Mouse (Mus musculus) liver, embryonic 16.5 days (tissue): ENCODE results near the gene Polr3h. TPM values are rescaled to one million over a fixed set of nuclear protein-coding genes. Genes with fewer than 3 reads are reported as not detected.

ENCODE experiments used
- ATAC-seq: fragments of 200-750 bp; cut with Nextera tagmentation; 2 replicates; pipeline ENCODE4 v1.8.0; 2017; ENCODE audit warnings: low read depth, mild to moderate bottlenecking, moderate number of reproducible peaks, moderate library complexity
- H3K27ac ChIP-seq: fragments of 300-500 bp; sonication (generic); 2 replicates; pipeline ENCODE4 v1.5.1; 2014; ENCODE audit warnings: mild to moderate bottlenecking, low read length
- H3K27me3 ChIP-seq: fragments of 300-500 bp; sonication (generic); 2 replicates; pipeline ENCODE4 v1.6.1; 2014; ENCODE audit warnings: low read depth, low read length, mixed read lengths; ENCODE audit not compliant: control insufficient read depth, insufficient read depth
- H3K36me3 ChIP-seq: fragments of 300-500 bp; sonication (generic); 2 replicates; pipeline ENCODE4 v1.6.1; 2014; ENCODE audit warnings: mild to moderate bottlenecking; ENCODE audit not compliant: control insufficient read depth, insufficient read depth
- H3K4me1 ChIP-seq: fragments of 300-500 bp; sonication (generic); 2 replicates; pipeline ENCODE4 v1.6.1; 2014; ENCODE audit warnings: low read depth, low read length, mixed read lengths; ENCODE audit not compliant: control insufficient read depth
- H3K4me2 ChIP-seq: fragments of 300-500 bp; sonication (generic); 2 replicates; pipeline ENCODE4 v1.6.1; 2014; ENCODE audit warnings: low read depth, low read length, mixed read lengths
- H3K4me3 ChIP-seq: fragments of 300-500 bp; sonication (generic); 2 replicates; pipeline ENCODE4 v1.5.1; 2014; ENCODE audit warnings: low read depth, mild to moderate bottlenecking, low read length
- H3K9ac ChIP-seq: fragments of 300-500 bp; sonication (generic); 2 replicates; pipeline ENCODE4 v1.6.1; 2014; ENCODE audit warnings: low read depth, low read length
- H3K9me3 ChIP-seq: fragments of 300-500 bp; sonication (generic); replicated peaks from 2 replicates; pipeline ENCODE4 v1.6.1; 2016; ENCODE audit warnings: low read length; ENCODE audit not compliant: control insufficient read depth
- WGBS: fragments of 180-500 bp; shearing (Covaris S2); extraction: QIAGEN DNeasy Blood & Tissue Kit; methylation state at CpG from one replicate; pipeline ENCODE4 v1.1.7; 2014; ENCODE audit not compliant: insufficient replicate concordance; 5-methylcytosine and 5-hydroxymethylcytosine counted together
- polyA plus RNA-seq: library from polyadenylated mRNA; unstranded; fragments of >200 nt; fragmentation: Nextera tagmentation; extraction: Ambion mirVana; gene quantifications from 2 replicates; pipeline ENCODE4 v1.2.1, GENCODE M21; 2015

Gene Polr3h
- polyA plus RNA-seq, 1 experiment from 2014 or later: 55.3 TPM

GRCm38 (mm10) chr15:81927741-81928140 lies 1.7 kb upstream of the Polr3h start:
- Histone ChIP-seq H3K27ac (peak overlapping the region; percentile 65), H3K9me3 (no peaks in the 10 kb centered on the region), H3K4me3 (no peak overlapping the region), H3K4me1 (peaks cover 32% of the 10 kb centered on the region), H3K9ac (no peak overlapping the region), H3K36me3 (no peaks in the 10 kb centered on the region), H3K4me2 (no peak overlapping the region), H3K27me3 (no peaks in the 10 kb centered on the region)
- WGBS: 42% methylated on average over 4 of the region's 4 CpGs
- ATAC-seq: peak; percentile 39; the same call in 1 of the 2 replicates

DNA sequence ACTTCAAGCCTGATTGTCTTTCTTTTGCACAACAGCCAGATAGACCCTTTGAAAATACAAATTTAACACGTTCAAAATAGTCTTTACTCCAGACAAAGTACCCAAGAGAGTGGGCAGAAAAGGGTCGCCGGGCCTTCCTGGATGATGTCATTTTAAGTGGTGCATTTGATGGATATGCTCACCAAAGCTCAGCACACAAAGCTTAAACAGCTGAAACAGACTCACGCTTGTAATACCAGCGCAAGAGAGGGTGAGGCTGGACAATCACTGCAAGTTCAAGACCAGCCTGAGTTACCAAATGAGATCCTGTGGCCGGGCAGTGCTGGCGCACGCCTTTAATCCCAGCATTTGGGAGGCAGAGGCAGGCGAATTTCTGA lies 394 bp upstream of the Polr3h start:
- H3K9ac ChIP-seq: no peak overlapping the region
- peak overlapping the region; percentile 45 for H3K4me2 ChIP-seq
- no peaks in the 10 kb centered on the region for H3K36me3 ChIP-seq
- WGBS: 39% methylated on average over 9 of the region's 9 CpGs
- no peak for ATAC-seq
- no peak overlapping the region for H3K27ac ChIP-seq
- H3K4me1 ChIP-seq: peaks cover 32% of the 10 kb centered on the region
- H3K4me3 ChIP-seq: no peak overlapping the region; the same call in 1 of the 2 replicates
- no peaks in the 10 kb centered on the region for H3K9me3 ChIP-seq
- H3K27me3 ChIP-seq: no peaks in the 10 kb centered on the region

GRCm38 (mm10) chr15:81924933-81925332 lies 1.1 kb downstream of the Polr3h start:
- Histone ChIP-seq H3K4me1 (peaks cover 32% of the 10 kb centered on the region), H3K36me3 (no peaks in the 10 kb centered on the region)
- peak; percentile 27; the same call in 1 of the 2 replicates for ATAC-seq

GRCm38 (mm10) chr15:81921255-81921654 lies 4.8 kb downstream of the Polr3h start:
- Histone ChIP-seq H3K36me3 (no peaks in the 10 kb centered on the region; the same call in 1 of the 2 replicates), H3K4me1 (peaks cover 25% of the 10 kb centered on the region), H3K27me3 (no peaks in the 10 kb centered on the region), H3K4me2 (no peak overlapping the region), H3K27ac (no peak overlapping the region), H3K4me3 (no peak overlapping the region), H3K9ac (no peak overlapping the region), H3K9me3 (no peaks in the 10 kb centered on the region)
- WGBS: 59% methylated on average over 5 of the region's 5 CpGs
- ATAC-seq: no peak

More at GRCm38 (mm10) chr15:81924933-81925332, 1.1 kb downstream of the Polr3h start:
- 37% methylated on average over 11 of the region's 11 CpGs for WGBS
- peak overlapping the region; percentile 66 for H3K4me3 ChIP-seq
- peak overlapping the region; percentile 67 for H3K9ac ChIP-seq
- H3K9me3 ChIP-seq: no peaks in the 10 kb centered on the region
- H3K4me2 ChIP-seq: peak overlapping the region; percentile 97
- H3K27ac ChIP-seq: peak overlapping the region; percentile 68
- H3K27me3 ChIP-seq: no peaks in the 10 kb centered on the region

- H3K27ac ChIP-seq: no peak overlapping the region
- no peak overlapping the region for H3K4me2 ChIP-seq
- H3K4me3 ChIP-seq: no peak overlapping the region
- H3K4me1 ChIP-seq: peaks cover 21% of the 10 kb centered on the region
- no peak for ATAC-seq
- H3K9me3 ChIP-seq: no peaks in the 10 kb centered on the region
- H3K27me3 ChIP-seq: no peaks in the 10 kb centered on the region
- WGBS: 81% methylated on average over 10 of the region's 10 CpGs
- peaks cover 3% of the 10 kb centered on the region; the same call in 1 of the 2 replicates for H3K36me3 ChIP-seq
- no peak overlapping the region for H3K9ac ChIP-seq
Observed at GRCm38 (mm10) chr15:81920546-81921217, 5.4 kb downstream of the Polr3h start.

GRCm38 (mm10) chr15:81919062-81919461 lies 7.0 kb downstream of the Polr3h start:
- WGBS: 66% methylated on average over 5 of the region's 5 CpGs
- H3K4me2 ChIP-seq: no peak overlapping the region
- H3K4me1 ChIP-seq: peaks cover 17% of the 10 kb centered on the region
- no peak overlapping the region for H3K9ac ChIP-seq
- H3K36me3 ChIP-seq: peaks cover 16% of the 10 kb centered on the region
- H3K27me3 ChIP-seq: no peaks in the 10 kb centered on the region
- no peaks in the 10 kb centered on the region for H3K9me3 ChIP-seq
- H3K27ac ChIP-seq: no peak overlapping the region
- no peak overlapping the region for H3K4me3 ChIP-seq
- no peak for ATAC-seq

- ATAC-seq: peak; percentile 35; the same call in 1 of the 2 replicates
- Histone ChIP-seq H3K4me3 (no peak overlapping the region), H3K27me3 (no peaks in the 10 kb centered on the region), H3K9ac (no peak overlapping the region), H3K36me3 (peaks cover 27% of the 10 kb centered on the region), H3K4me1 (peaks cover 19% of the 10 kb centered on the region), H3K9me3 (no peaks in the 10 kb centered on the region), H3K27ac (no peak overlapping the region), H3K4me2 (no peak overlapping the region)
- WGBS: 51% methylated on average over 6 of the region's 6 CpGs
Observed at GRCm38 (mm10) chr15:81917621-81918463, 8.2 kb downstream of the Polr3h start.

GRCm38 (mm10) chr15:81917201-81917600 lies 8.8 kb downstream of the Polr3h start:
- H3K4me2 ChIP-seq: no peak overlapping the region
- no peaks in the 10 kb centered on the region for H3K9me3 ChIP-seq
- no peak for ATAC-seq
- H3K4me1 ChIP-seq: peaks cover 19% of the 10 kb centered on the region
- H3K27ac ChIP-seq: no peak overlapping the region
- no peak overlapping the region for H3K4me3 ChIP-seq
- no peaks in the 10 kb centered on the region for H3K27me3 ChIP-seq
- 84% methylated on average over 12 of the region's 12 CpGs for WGBS
- no peak overlapping the region for H3K9ac ChIP-seq
- peaks cover 29% of the 10 kb centered on the region for H3K36me3 ChIP-seq

DNA sequence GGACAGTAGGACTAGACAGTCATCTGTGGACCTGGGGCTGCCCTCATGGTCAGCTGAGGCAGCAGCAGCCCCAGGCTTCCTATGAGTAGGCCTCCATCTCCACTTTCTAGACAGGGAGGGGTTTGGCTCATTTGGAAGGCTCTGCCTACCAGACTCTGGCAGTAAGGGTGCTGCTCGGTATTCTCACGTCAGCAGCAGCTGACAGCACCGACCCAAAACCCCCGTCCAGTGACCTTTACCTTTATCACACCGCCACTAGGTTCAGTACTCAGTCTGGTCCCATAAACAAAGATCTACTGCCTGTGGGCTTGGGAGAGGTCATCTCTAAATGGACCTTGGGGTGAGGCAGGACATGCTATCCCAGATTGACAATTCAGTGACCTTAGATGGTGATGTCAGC lies 10.4 kb downstream of the Polr3h start:
- no peak overlapping the region for H3K27ac ChIP-seq
- H3K9ac ChIP-seq: no peak overlapping the region
- peaks cover 36% of the 10 kb centered on the region for H3K36me3 ChIP-seq
- no peak overlapping the region for H3K4me3 ChIP-seq
- H3K4me1 ChIP-seq: peaks cover 19% of the 10 kb centered on the region
- H3K9me3 ChIP-seq: no peaks in the 10 kb centered on the region
- H3K27me3 ChIP-seq: no peaks in the 10 kb centered on the region
- no peak for ATAC-seq
- 76% methylated on average over 5 of the region's 5 CpGs for WGBS
- no peak overlapping the region for H3K4me2 ChIP-seq
